Mouse (Mus musculus) thymus, adult 2 months (tissue): Measurements from ENCODE around the gene Gdi2. TPM values are rescaled to one million over a fixed set of nuclear protein-coding genes. Genes with fewer than 3 reads are reported as not detected.
"Not testable (repeated sequence)": the region's sequence is repeated elsewhere in the genome, so short reads cannot be mapped to it uniquely, and the experiment has no call there.

ENCODE experiments used
- DNase-seq: peaks from one replicate; pipeline ENCODE4 v3.0.0; 2021
- H3K27ac ChIP-seq: fragments of 200-500 bp; 2 replicates; pipeline ENCODE4 v1.5.1; 2012; ENCODE audit warnings: low read length, control low read depth; ENCODE audit not compliant: control insufficient read depth, insufficient read depth
- H3K27me3 ChIP-seq: fragments of 200-500 bp; 2 replicates; pipeline ENCODE4 v1.6.1; 2012; ENCODE audit warnings: mild to moderate bottlenecking, low read length, moderate library complexity, mixed read lengths; ENCODE audit not compliant: control insufficient read depth, insufficient read depth
- H3K36me3 ChIP-seq: fragments of 200-500 bp; 2 replicates; pipeline ENCODE4 v1.6.1; 2012; ENCODE audit warnings: mild to moderate bottlenecking, low read length, moderate library complexity; ENCODE audit not compliant: control insufficient read depth, insufficient read depth
- H3K4me1 ChIP-seq: fragments of 200-500 bp; replicated peaks from 2 replicates; pipeline ENCODE4 v1.6.1; 2012; ENCODE audit warnings: low read length; ENCODE audit not compliant: control insufficient read depth, insufficient read depth
- H3K4me3 ChIP-seq: fragments of 200-500 bp; 2 replicates; pipeline ENCODE4 v1.5.1; 2012; ENCODE audit warnings: mild to moderate bottlenecking, low read length, control low read depth, moderate library complexity; ENCODE audit not compliant: control insufficient read depth, insufficient read depth
- CTCF ChIP-seq: fragments of 200-500 bp; IDR thresholded peaks from 2 replicates; pipeline ENCODE4 v1.5.1; 2012; ENCODE audit warnings: mild to moderate bottlenecking, control low read depth, low read length, moderate library complexity, borderline replicate concordance; ENCODE audit not compliant: control insufficient read depth, poor library complexity, insufficient read depth; ENCODE audit errors: extremely low read depth
- POLR2A ChIP-seq: fragments of 200-500 bp; IDR thresholded peaks from 2 replicates; pipeline ENCODE4 v1.6.1; 2012; ENCODE audit warnings: mild to moderate bottlenecking, low read length, control low read depth, moderate library complexity; ENCODE audit not compliant: control insufficient read depth, poor library complexity, insufficient read depth; ENCODE audit errors: extremely low read depth
- WGBS: fragments of 180-500 bp; shearing (Covaris S2); methylation state at CpG from one replicate; pipeline ENCODE4 v1.1.7; 2018; 5-methylcytosine and 5-hydroxymethylcytosine counted together
- polyA plus RNA-seq: library from polyadenylated mRNA; depleted of rRNA; stranded (reverse); fragments of >200 nt; gene quantifications from 2 replicates; pipeline ENCODE4 v1.2.3, GENCODE M21; 2012; rRNA removed

The Gdi2 gene
- polyA plus RNA-seq = 176 and 216 TPM in 2 replicates

DNA sequence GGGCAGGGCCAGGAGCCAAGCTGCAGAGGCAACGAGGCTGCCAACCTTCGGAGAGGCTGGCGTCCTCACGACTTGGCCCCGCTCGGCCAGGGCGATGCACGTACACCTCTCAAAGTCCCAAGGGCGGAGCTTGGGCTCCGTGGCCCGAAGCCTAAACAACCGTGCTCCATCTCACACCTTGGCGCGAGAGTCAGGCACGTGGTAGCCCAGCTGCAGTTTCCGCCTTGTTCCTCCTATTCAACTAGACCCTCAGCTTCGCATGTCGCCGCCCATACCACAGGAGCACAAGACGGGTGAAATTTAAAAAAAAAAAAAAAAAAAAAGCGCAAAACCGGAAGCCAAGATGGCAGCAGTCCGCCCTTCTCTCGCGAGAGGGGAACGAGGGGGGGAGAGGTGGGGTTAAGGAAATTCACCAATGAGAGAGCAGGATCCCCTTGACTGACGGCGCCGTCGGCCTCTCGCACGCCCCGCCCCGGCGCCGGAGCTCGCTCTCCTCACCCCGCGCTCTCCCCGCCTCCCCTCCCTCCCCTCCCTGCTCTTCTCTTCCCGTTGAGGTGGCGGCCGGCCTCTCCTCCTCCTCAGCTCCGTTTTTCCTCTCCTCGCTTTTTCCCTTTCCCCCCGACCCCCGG lies at the start of gene Gdi2:
Gdi2 (plus strand) TSS at position 470 of the 629 bp plus-strand sequence.
- no peaks in the 10 kb centered on the region for H3K36me3 ChIP-seq
- H3K4me3 ChIP-seq = peak within 1 kb of the TSS; percentile 99
- peak within 1 kb of the TSS; percentile 90 for H3K27ac ChIP-seq
- peaks cover 8% of the 10 kb centered on the region for H3K4me1 ChIP-seq
- H3K27me3 ChIP-seq = no peaks in the 10 kb centered on the region
- DNase-seq = peak; percentile 96
- 2% methylated on average over 45 of the region's 47 CpGs for WGBS
- TF ChIP-seq CTCF (no peak), POLR2A (peak; percentile 47; the same call in 1 of the 2 replicates)

DNA sequence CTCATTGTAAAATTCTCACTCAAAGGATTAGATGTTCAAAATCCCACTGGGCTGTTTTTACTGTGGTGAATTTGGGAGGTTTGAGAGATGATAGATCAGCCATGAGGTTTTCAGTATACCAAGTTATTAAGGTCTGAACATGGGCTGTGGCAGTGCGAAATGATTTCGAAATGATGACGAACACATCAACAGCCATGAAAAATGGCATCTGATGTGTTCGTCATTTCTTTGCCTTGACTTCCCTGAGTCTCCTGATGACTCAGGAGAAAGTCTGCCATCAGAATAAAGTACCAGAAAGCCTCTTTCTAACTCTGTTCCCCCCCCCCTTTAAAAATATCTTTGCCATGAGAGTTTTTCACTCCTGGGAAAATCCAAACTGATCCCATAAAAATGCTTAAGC lies 42.3 kb upstream of the Gdi2 start:
- Histone ChIP-seq H3K4me1 (no peaks in the 10 kb centered on the region), H3K27me3 (no peaks in the 10 kb centered on the region), H3K36me3 (no peaks in the 10 kb centered on the region), H3K27ac (no peak overlapping the region), H3K4me3 (no peak overlapping the region)
- over 99% methylated on average over 4 of the region's 4 CpGs for WGBS
- DNase-seq = no peak
- TF ChIP-seq POLR2A (no peak), CTCF (no peak)

DNA sequence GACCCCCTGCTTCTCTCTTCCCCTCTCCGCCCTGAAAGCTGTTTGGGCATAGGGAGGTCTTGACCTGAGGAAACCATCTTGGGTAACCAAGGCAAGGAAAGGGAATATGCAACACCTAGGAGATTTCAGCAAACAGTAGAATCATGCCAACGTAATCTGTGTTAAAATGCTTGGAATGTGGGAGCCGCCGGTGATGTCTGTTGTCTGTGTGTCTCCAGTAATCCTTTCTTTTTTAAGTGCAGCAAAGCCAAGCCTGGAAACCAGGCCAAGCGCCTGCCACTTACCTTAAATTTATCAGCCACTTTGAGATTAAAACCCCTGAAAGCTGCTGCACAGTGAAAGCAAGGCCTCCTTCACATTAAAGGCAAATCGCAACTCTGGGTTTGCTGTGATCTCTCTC lies 36.8 kb upstream of the Gdi2 start:
- 93% methylated on average over 6 of the region's 6 CpGs for WGBS

DNA sequence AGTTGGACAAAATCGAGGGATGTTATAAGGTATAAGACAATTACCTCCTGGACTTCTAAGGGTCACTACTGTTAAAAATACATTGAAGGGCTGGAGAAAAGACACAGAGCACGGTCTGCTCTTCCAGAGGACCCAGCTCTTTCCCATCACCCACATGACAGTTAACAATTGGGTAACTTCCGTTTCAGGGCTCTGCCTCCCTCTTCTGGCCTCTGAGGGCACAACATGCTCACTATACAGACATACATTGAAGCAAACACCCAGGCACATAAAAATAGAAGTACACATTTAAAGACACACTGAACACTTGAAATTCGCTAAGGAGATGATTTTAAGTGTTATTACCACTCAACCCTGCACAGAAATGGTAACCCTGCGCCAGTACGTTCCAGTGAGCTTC lies 22.5 kb upstream of the Gdi2 start:
- 92% methylated on average over 6 of the region's 6 CpGs for WGBS

More for the DNA sequence above, 36.8 kb upstream of the Gdi2 start:
- DNase-seq, H3K36me3 ChIP-seq, H3K4me3 ChIP-seq, H3K27me3 ChIP-seq, H3K4me1 ChIP-seq, H3K27ac ChIP-seq: not testable (repeated sequence)

DNA sequence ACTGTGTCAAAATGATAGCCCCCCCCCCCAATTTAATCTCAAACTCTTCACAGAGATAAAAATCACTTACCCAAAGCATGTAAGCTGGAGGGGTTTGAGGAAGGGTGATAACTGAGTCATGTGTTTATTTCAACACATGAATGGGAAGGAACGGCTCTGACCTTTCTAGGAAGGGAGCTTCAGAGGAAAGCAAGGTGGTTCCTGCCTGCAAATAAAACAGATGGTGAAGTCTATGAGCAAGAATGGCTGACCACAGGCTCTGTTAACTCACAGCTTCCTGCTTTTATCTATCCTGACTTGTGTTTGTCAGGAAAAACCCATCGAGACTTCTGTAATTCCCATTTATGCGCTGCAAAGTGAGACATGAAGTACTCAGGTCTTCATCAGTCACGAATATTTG lies 18.5 kb upstream of the Gdi2 start:
- H3K4me3 ChIP-seq, H3K36me3 ChIP-seq, H3K27ac ChIP-seq, H3K27me3 ChIP-seq, H3K4me1 ChIP-seq, DNase-seq: not testable (repeated sequence)
- WGBS = 19% methylated on average over 4 of the region's 4 CpGs

More for the DNA sequence above, 22.5 kb upstream of the Gdi2 start:
- H3K36me3 ChIP-seq, H3K27ac ChIP-seq, H3K4me1 ChIP-seq, H3K27me3 ChIP-seq, H3K4me3 ChIP-seq: not testable (repeated sequence)
- DNase-seq = peak; percentile 40

DNA sequence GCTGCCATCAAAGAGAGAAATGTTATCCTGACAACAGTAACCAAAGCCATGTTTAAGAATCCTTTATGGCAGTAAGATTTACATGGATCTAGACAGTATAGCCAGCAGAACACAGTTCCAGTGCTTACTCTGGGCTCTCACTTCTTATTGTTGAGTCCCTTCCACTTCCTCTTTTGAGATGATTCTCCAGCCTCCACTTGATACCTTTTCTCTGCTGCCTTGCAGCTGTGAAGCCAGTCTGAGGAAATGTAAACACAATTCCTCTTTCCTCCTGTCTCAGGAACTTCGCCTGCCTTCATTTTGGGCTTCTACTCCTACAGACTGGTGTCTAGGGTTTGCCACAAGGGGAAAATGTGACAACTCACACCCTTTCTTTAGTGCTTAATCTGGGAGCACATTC lies 17.9 kb upstream of the Gdi2 start:
- H3K4me1 ChIP-seq, H3K27ac ChIP-seq, H3K36me3 ChIP-seq, H3K27me3 ChIP-seq, H3K4me3 ChIP-seq, DNase-seq: not testable (repeated sequence)
- WGBS = 28% methylated on average over 1 of the region's 1 CpGs

DNA sequence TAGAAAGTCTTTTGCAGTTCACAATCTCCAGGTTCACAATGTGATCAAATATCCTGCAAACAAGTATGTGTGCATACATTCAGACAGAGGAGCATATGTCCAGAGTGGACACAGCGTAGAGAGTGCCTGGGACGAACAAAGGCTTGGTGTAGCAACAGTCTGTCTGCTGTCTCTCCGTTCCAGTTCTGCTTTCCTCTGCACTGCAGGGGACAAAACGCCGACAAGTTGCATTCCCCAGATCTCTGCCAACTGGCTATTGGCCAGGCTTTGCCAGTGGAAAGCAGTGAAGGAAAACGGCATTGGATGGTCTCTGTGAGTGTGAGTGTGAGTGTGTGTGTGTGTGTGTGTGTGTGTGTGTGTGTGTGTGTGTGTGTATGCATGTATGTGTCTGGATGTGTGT lies 14.4 kb upstream of the Gdi2 start:
- DNase-seq = no peak
- no peak overlapping the region for H3K27ac ChIP-seq

More for the DNA sequence above, 14.4 kb upstream of the Gdi2 start:
- Histone ChIP-seq H3K4me1 (no peaks in the 10 kb centered on the region; the same call in 1 of the 2 replicates), H3K4me3 (no peak overlapping the region), H3K36me3 (no peaks in the 10 kb centered on the region), H3K27me3 (no peaks in the 10 kb centered on the region)
- WGBS = 87% methylated on average over 6 of the region's 6 CpGs
- TF ChIP-seq POLR2A = no peak
- TF ChIP-seq CTCF = no peak
